Mouse (Mus musculus) liver, postnatal 0 days (tissue): Measurements from ENCODE around the gene Pacsin1. TPM values are rescaled to one million over a fixed set of nuclear protein-coding genes. Genes with fewer than 3 reads are reported as not detected.
"Not testable (repeated sequence)": the region's sequence is repeated elsewhere in the genome, so short reads cannot be mapped to it uniquely, and the experiment has no call there.

Experiments used
- ATAC-seq: fragments of 200-750 bp; cut with Nextera tagmentation; 2 replicates; pipeline ENCODE4 v1.8.0; 2017; ENCODE audit warnings: mild to moderate bottlenecking, moderate library complexity
- DNase-seq: peaks from one replicate; pipeline ENCODE4 v3.0.0-alpha.2; 2016
- H3K27ac ChIP-seq: fragments of 300-500 bp; sonication (generic); 2 replicates; pipeline ENCODE4 v1.5.1; 2014; ENCODE audit warnings: antibody characterized with exemption, moderate library complexity, mild to moderate bottlenecking, low read depth
- H3K27me3 ChIP-seq: fragments of 300-500 bp; sonication (generic); 2 replicates; pipeline ENCODE4 v1.6.1; 2014; ENCODE audit warnings: low read length, control low read depth, mixed read lengths; ENCODE audit not compliant: insufficient read depth
- H3K36me3 ChIP-seq: fragments of 300-500 bp; sonication (generic); replicated peaks from 2 replicates; pipeline ENCODE4 v1.6.1; 2014; ENCODE audit warnings: mild to moderate bottlenecking, control low read depth, low read length, moderate library complexity, mixed read lengths; ENCODE audit not compliant: insufficient read depth
- H3K4me1 ChIP-seq: fragments of 300-500 bp; sonication (generic); 2 replicates; pipeline ENCODE4 v1.6.1; 2014; ENCODE audit warnings: antibody characterized with exemption, mild to moderate bottlenecking, control low read depth; ENCODE audit not compliant: insufficient read depth
- H3K4me2 ChIP-seq: fragments of 300-500 bp; sonication (generic); 2 replicates; pipeline ENCODE4 v1.6.1; 2014; ENCODE audit warnings: low read depth, mild to moderate bottlenecking, low read length, moderate library complexity, mixed read lengths
- H3K4me3 ChIP-seq: fragments of 300-500 bp; sonication (generic); 2 replicates; pipeline ENCODE4 v1.5.1; 2014; ENCODE audit warnings: low read depth, low read length
- H3K9ac ChIP-seq: fragments of 300-500 bp; sonication (generic); replicated peaks from 2 replicates; pipeline ENCODE4 v1.6.1; 2014; ENCODE audit warnings: mild to moderate bottlenecking, moderate library complexity
- H3K9me3 ChIP-seq: fragments of 300-500 bp; sonication (generic); 2 replicates; pipeline ENCODE4 v1.6.1; 2016; ENCODE audit warnings: mild to moderate bottlenecking, control low read depth, low read length, mixed read lengths
- CTCF ChIP-seq: sonication (generic); IDR thresholded peaks from 2 replicates; pipeline ENCODE4 v1.5.1; 2016; ENCODE audit warnings: antibody characterized with exemption, low read depth
- EP300 ChIP-seq: IDR thresholded peaks from 2 replicates; pipeline ENCODE4 v1.6.1; 2016; ENCODE audit warnings: antibody characterized with exemption, low read depth, mild to moderate bottlenecking
- WGBS: fragments of 180-500 bp; shearing (Covaris S2); extraction: QIAGEN DNeasy Blood & Tissue Kit; methylation state at CpG from one replicate; pipeline ENCODE4 v1.1.7; 2014; ENCODE audit not compliant: insufficient replicate concordance; 5-methylcytosine and 5-hydroxymethylcytosine counted together
- polyA plus RNA-seq: library from polyadenylated mRNA; unstranded; fragments of >200 nt; fragmentation: Nextera tagmentation; extraction: Ambion mirVana; gene quantifications from 2 replicates; pipeline ENCODE4 v1.2.1, GENCODE M21; 2015

The Pacsin1 gene
- polyA plus RNA-seq, 1 experiment from 2014 or later: 0.29 TPM

GRCm38 (mm10) chr17:27625455-27626251 is 29.7 kb upstream of the Pacsin1 start:
- WGBS: 52% methylated on average over 7 of the region's 7 CpGs
- Histone ChIP-seq H3K27ac (no peak overlapping the region), H3K4me1 (peaks cover 29% of the 10 kb centered on the region), H3K27me3 (no peaks in the 10 kb centered on the region), H3K9ac (no peak overlapping the region), H3K4me2 (no peak overlapping the region), H3K9me3 (no peaks in the 10 kb centered on the region), H3K4me3 (no peak overlapping the region), H3K36me3 (peaks cover 9% of the 10 kb centered on the region)
- ATAC-seq (no peak), DNase-seq (no peak)
- no peak for TF ChIP-seq EP300
- TF ChIP-seq CTCF: no peak

GRCm38 (mm10) chr17:27626681-27627080 is 28.6 kb upstream of the Pacsin1 start:
- Histone ChIP-seq H3K9ac (no peak overlapping the region), H3K27ac (no peak overlapping the region), H3K9me3 (no peaks in the 10 kb centered on the region), H3K4me1 (peaks cover 21% of the 10 kb centered on the region), H3K27me3 (no peaks in the 10 kb centered on the region), H3K4me3 (no peak overlapping the region), H3K36me3 (peaks cover 19% of the 10 kb centered on the region), H3K4me2 (no peak overlapping the region)
- ATAC-seq: no peak
- DNase-seq: no peak
- WGBS: 60% methylated on average over 5 of the region's 5 CpGs
- no peak for TF ChIP-seq CTCF
- TF ChIP-seq EP300: no peak

GRCm38 (mm10) chr17:27627451-27627850 is 27.9 kb upstream of the Pacsin1 start:
- WGBS: 44% methylated on average over 5 of the region's 5 CpGs
- DNase-seq: no peak
- no peak overlapping the region for H3K4me3 ChIP-seq
- TF ChIP-seq EP300 (no peak), CTCF (peak; percentile 39)
- H3K27me3 ChIP-seq: no peaks in the 10 kb centered on the region
- peaks cover 16% of the 10 kb centered on the region; the same call in 1 of the 2 replicates for H3K4me1 ChIP-seq
- H3K9me3 ChIP-seq: no peaks in the 10 kb centered on the region
- no peak overlapping the region for H3K4me2 ChIP-seq
- peaks cover 27% of the 10 kb centered on the region for H3K36me3 ChIP-seq
- ATAC-seq: no peak
- H3K9ac ChIP-seq: no peak overlapping the region
- H3K27ac ChIP-seq: no peak overlapping the region

GRCm38 (mm10) chr17:27628376-27628775 is 26.9 kb upstream of the Pacsin1 start:
- H3K4me3 ChIP-seq: no peak overlapping the region
- no peak overlapping the region for H3K4me2 ChIP-seq
- TF ChIP-seq CTCF (no peak), EP300 (no peak)
- 83% methylated on average over 8 of the region's 8 CpGs for WGBS
- no peaks in the 10 kb centered on the region for H3K27me3 ChIP-seq
- no peak overlapping the region for H3K9ac ChIP-seq
- H3K27ac ChIP-seq: no peak overlapping the region
- peaks cover 20% of the 10 kb centered on the region for H3K4me1 ChIP-seq
- DNase-seq: no peak
- no peaks in the 10 kb centered on the region for H3K9me3 ChIP-seq
- no peak for ATAC-seq
- H3K36me3 ChIP-seq: peaks cover 36% of the 10 kb centered on the region

- H3K36me3 ChIP-seq: peaks cover 41% of the 10 kb centered on the region
- H3K9me3 ChIP-seq: no peaks in the 10 kb centered on the region
- no peak overlapping the region for H3K9ac ChIP-seq
- ATAC-seq (peak; percentile 52; the same call in 1 of the 2 replicates), DNase-seq (peak; percentile 85)
- H3K4me1 ChIP-seq: peaks cover 22% of the 10 kb centered on the region
- H3K4me3 ChIP-seq: no peak overlapping the region
- no peaks in the 10 kb centered on the region for H3K27me3 ChIP-seq
- WGBS: 70% methylated on average over 2 of the region's 2 CpGs
- TF ChIP-seq EP300: no peak
- TF ChIP-seq CTCF: peak; percentile 92
- H3K27ac ChIP-seq: no peak overlapping the region
- no peak overlapping the region for H3K4me2 ChIP-seq
These were observed 25.9 kb upstream of the Pacsin1 start for GRCm38 (mm10) chr17:27629249-27630020.

- H3K36me3 ChIP-seq: peaks cover 38% of the 10 kb centered on the region
- DNase-seq: peak; percentile 94
- H3K9ac ChIP-seq: peak within 1 kb of the TSS; percentile 88
- H3K4me1 ChIP-seq: peaks cover 19% of the 10 kb centered on the region
- peak within 1 kb of the TSS; percentile 86 for H3K27ac ChIP-seq
- H3K4me2 ChIP-seq: peak within 1 kb of the TSS; percentile 89
- peak; percentile 97 for ATAC-seq
- H3K27me3 ChIP-seq: no peaks in the 10 kb centered on the region
- 1% methylated on average over 66 of the region's 72 CpGs for WGBS
- peak within 1 kb of the TSS; percentile 85 for H3K4me3 ChIP-seq
- TF ChIP-seq CTCF: no peak
- no peak for TF ChIP-seq EP300
- H3K9me3 ChIP-seq: no peaks in the 10 kb centered on the region
These were observed 20.3 kb upstream of the Pacsin1 start, which contains the start of gene RPS10-NUDT3 for GRCm38 (mm10) chr17:27634871-27635574. TSS of gene RPS10-NUDT3 (minus strand) at chr17:27635222.

GRCm38 (mm10) chr17:27635575-27635903 is 19.8 kb upstream of the Pacsin1 start:
- not testable (repeated sequence) for H3K27me3 ChIP-seq, H3K9me3 ChIP-seq, DNase-seq, ATAC-seq
- H3K27ac ChIP-seq: peak overlapping the region; percentile 68; the same call in 1 of the 2 replicates
- H3K9ac ChIP-seq: peak overlapping the region; percentile 88
- peaks cover 19% of the 10 kb centered on the region for H3K4me1 ChIP-seq
- peak overlapping the region; percentile 85 for H3K4me3 ChIP-seq
- 25% methylated on average over 9 of the region's 9 CpGs for WGBS
- H3K4me2 ChIP-seq: peak overlapping the region; percentile 89
- peaks cover 33% of the 10 kb centered on the region for H3K36me3 ChIP-seq
